Mouse (Mus musculus): ENCODE data around the gene Lrrc7. TPM values are rescaled to one million over a fixed set of nuclear protein-coding genes. Genes with fewer than 3 reads are reported as not detected.
A peak's percentile ranks its signal among the peaks of the same experiment; 100 is the strongest.

Gene Lrrc7
- polyA plus RNA-seq, 2 experiments from 2014 or later: 0.28 TPM; not detected in 1

- ATAC-seq: no peak
Measured at GRCm38 (mm10) chr3:158065256-158065655, 496.8 kb downstream of the Lrrc7 start.

- no peak for ATAC-seq
Measured at GRCm38 (mm10) chr3:158061811-158062523, 500.1 kb downstream of the Lrrc7 start.

GRCm38 (mm10) chr3:158060621-158061291 lies 501.3 kb downstream of the Lrrc7 start:
- ATAC-seq: no peak

GRCm38 (mm10) chr3:158049508-158049907 lies 512.5 kb downstream of the Lrrc7 start:
- ATAC-seq: no peak

GRCm38 (mm10) chr3:158040755-158041154 lies 521.3 kb downstream of the Lrrc7 start:
- no peak for ATAC-seq

- no peak for ATAC-seq
Measured at GRCm38 (mm10) chr3:158038106-158038505, 523.9 kb downstream of the Lrrc7 start.

- ATAC-seq: peak; percentile 88
Measured at GRCm38 (mm10) chr3:158036329-158036988, 525.6 kb downstream of the Lrrc7 start, which contains the start of the genes Srsf11 and Lrrc40. Gene Srsf11, minus strand, starts transcription at chr3:158036639. Gene Lrrc40, plus strand, starts transcription at chr3:158036662.

GRCm38 (mm10) chr3:158035866-158036265 lies 526.2 kb downstream of the Lrrc7 start:
- ATAC-seq: no peak

All from CD4-positive, CD25-positive, alpha-beta regulatory T cell, adult 4 months (primary cell).